Mouse (Mus musculus): ENCODE measurements around the gene Cdiptos.

Cdiptos gene

GRCm38 (mm10) chr7:126923999-126924398 lies 51.9 kb downstream of the Cdiptos start:
- DNase-seq (ENCODE audit: low read depth, low spot score), result no peak

GRCm38 (mm10) chr7:126922624-126923060 lies 53.3 kb downstream of the Cdiptos start, which contains the start of gene Tmem219:
Gene Tmem219 (minus strand): TSS chr7:126922917.
- no peak for DNase-seq (ENCODE audit: low read depth, low spot score)

Measured in A20 (cell line).